Mouse (Mus musculus) heart, embryonic 11.5 days (tissue): Measurements from ENCODE around the gene Rhoa. TPM values are rescaled to one million over a fixed set of nuclear protein-coding genes. Genes with fewer than 3 reads are reported as not detected.
"Not testable (repeated sequence)": the region's sequence is repeated elsewhere in the genome, so short reads cannot be mapped to it uniquely, and the experiment has no call there.

Experiments used
- ATAC-seq: fragments of 200-750 bp; cut with Nextera tagmentation; replicated peaks from 2 replicates; pipeline ENCODE4 v1.8.0; 2017; ENCODE audit warnings: moderate library complexity; ENCODE audit not compliant: insufficient number of reproducible peaks, low FRiP score, low TSS enrichment
- H3K27ac ChIP-seq: fragments of 300-500 bp; sonication (generic); 2 replicates; pipeline ENCODE4 v1.5.1; 2014; ENCODE audit warnings: mild to moderate bottlenecking, low read depth, low read length
- H3K27me3 ChIP-seq: fragments of 300-500 bp; sonication (generic); 2 replicates; pipeline ENCODE4 v1.6.1; 2014; ENCODE audit warnings: mild to moderate bottlenecking, low read length, mixed read lengths; ENCODE audit not compliant: control insufficient read depth, insufficient read depth
- H3K36me3 ChIP-seq: fragments of 300-500 bp; sonication (generic); 2 replicates; pipeline ENCODE4 v1.6.1; 2014; ENCODE audit warnings: mild to moderate bottlenecking, low read length, moderate library complexity, mixed read lengths; ENCODE audit not compliant: control insufficient read depth, insufficient read depth
- H3K4me1 ChIP-seq: fragments of 300-500 bp; sonication (generic); 2 replicates; pipeline ENCODE4 v1.6.1; 2014; ENCODE audit warnings: low read length; ENCODE audit not compliant: control insufficient read depth, insufficient read depth
- H3K4me2 ChIP-seq: fragments of 300-500 bp; sonication (generic); 2 replicates; pipeline ENCODE4 v1.6.1; 2014; ENCODE audit warnings: mild to moderate bottlenecking, moderate library complexity
- H3K4me3 ChIP-seq: fragments of 300-500 bp; sonication (generic); 2 replicates; pipeline ENCODE4 v1.5.1; 2014; ENCODE audit warnings: low read depth, low read length
- H3K9ac ChIP-seq: fragments of 300-500 bp; sonication (generic); 2 replicates; pipeline ENCODE4 v1.6.1; 2014; ENCODE audit warnings: mild to moderate bottlenecking, low read depth, low read length, moderate library complexity
- H3K9me3 ChIP-seq: fragments of 300-500 bp; sonication (generic); replicated peaks from 2 replicates; pipeline ENCODE4 v1.6.1; 2016; ENCODE audit warnings: low read length; ENCODE audit not compliant: control insufficient read depth
- WGBS: fragments of 180-500 bp; shearing (Covaris S2); extraction: QIAGEN DNeasy Blood & Tissue Kit; methylation state at CpG from one replicate; pipeline ENCODE4 v1.1.7; 2014; ENCODE audit not compliant: insufficient replicate concordance; 5-methylcytosine and 5-hydroxymethylcytosine counted together
- polyA plus RNA-seq: library from polyadenylated mRNA; unstranded; fragments of >200 nt; fragmentation: Nextera tagmentation; extraction: Ambion mirVana; gene quantifications from 2 replicates; pipeline ENCODE4 v1.2.1, GENCODE M21; 2014

The Rhoa gene
- polyA plus RNA-seq, 1 experiment from 2014 or later: 277 TPM

- no peaks in the 10 kb centered on the region for H3K9me3 ChIP-seq
- H3K4me3 ChIP-seq: no peak overlapping the region
- H3K4me2 ChIP-seq: no peak overlapping the region
- H3K36me3 ChIP-seq: no peaks in the 10 kb centered on the region
- no peak for ATAC-seq
- H3K27me3 ChIP-seq: no peaks in the 10 kb centered on the region
- no peak overlapping the region for H3K27ac ChIP-seq
- H3K4me1 ChIP-seq: peaks cover 10% of the 10 kb centered on the region
- H3K9ac ChIP-seq: no peak overlapping the region
- 65% methylated on average over 10 of the region's 10 CpGs for WGBS
Observed at GRCm38 (mm10) chr9:108278697-108279450, 27.1 kb upstream of the Rhoa start.

GRCm38 (mm10) chr9:108280071-108280828 lies 25.7 kb upstream of the Rhoa start:
- Histone ChIP-seq H3K9me3 (no peaks in the 10 kb centered on the region), H3K27ac (peak overlapping the region; percentile 50), H3K9ac (peak overlapping the region; percentile 16; the same call in 1 of the 2 replicates), H3K4me3 (no peak overlapping the region), H3K27me3 (no peaks in the 10 kb centered on the region), H3K4me2 (no peak overlapping the region), H3K36me3 (no peaks in the 10 kb centered on the region), H3K4me1 (peaks cover 2% of the 10 kb centered on the region; the same call in 1 of the 2 replicates)
- 0 out of 2 replicates have a peak, but pooled peaks have one; percentile 47 for ATAC-seq
- WGBS: 36% methylated on average over 8 of the region's 8 CpGs

- ATAC-seq: 0 out of 2 replicates have a peak, but pooled peaks have one; percentile 40
- H3K9ac ChIP-seq: no peak overlapping the region
- 9% methylated on average over 6 of the region's 6 CpGs for WGBS
- no peaks in the 10 kb centered on the region for H3K27me3 ChIP-seq
- 0 out of 2 replicates have a peak, but pooled peaks cover 2% of the 10 kb centered on the region for H3K4me1 ChIP-seq
- H3K4me3 ChIP-seq: no peak overlapping the region
- H3K36me3 ChIP-seq: no peaks in the 10 kb centered on the region
- H3K4me2 ChIP-seq: no peak overlapping the region
- H3K9me3 ChIP-seq: no peaks in the 10 kb centered on the region
- no peak overlapping the region for H3K27ac ChIP-seq
Observed at GRCm38 (mm10) chr9:108284410-108284809, 21.5 kb upstream of the Rhoa start.

- H3K9me3 ChIP-seq, H3K4me1 ChIP-seq, H3K4me2 ChIP-seq, H3K27ac ChIP-seq, H3K36me3 ChIP-seq, H3K9ac ChIP-seq, H3K27me3 ChIP-seq, ATAC-seq, H3K4me3 ChIP-seq: not testable (repeated sequence)
- WGBS: 77% methylated on average over 6 of the region's 6 CpGs
Observed at GRCm38 (mm10) chr9:108287526-108288238, 18.2 kb upstream of the Rhoa start.

GRCm38 (mm10) chr9:108289347-108289746 lies 16.6 kb upstream of the Rhoa start:
- H3K9ac ChIP-seq: no peak overlapping the region
- H3K4me3 ChIP-seq: no peak overlapping the region
- H3K4me2 ChIP-seq: peak overlapping the region; percentile 70
- no peak overlapping the region for H3K27ac ChIP-seq
- no peaks in the 10 kb centered on the region for H3K4me1 ChIP-seq
- no peaks in the 10 kb centered on the region for H3K9me3 ChIP-seq
- 57% methylated on average over 2 of the region's 2 CpGs for WGBS
- ATAC-seq: no peak
- H3K27me3 ChIP-seq: no peaks in the 10 kb centered on the region
- H3K36me3 ChIP-seq: no peaks in the 10 kb centered on the region

GRCm38 (mm10) chr9:108290016-108290750 lies 15.7 kb upstream of the Rhoa start, which contains the start of gene Nicn1:
Gene Nicn1 (plus strand): TSS chr9:108290429.
- Histone ChIP-seq H3K9ac (peak within 1 kb of the TSS; percentile 73), H3K4me2 (peak within 1 kb of the TSS; percentile 70), H3K27me3 (no peaks in the 10 kb centered on the region), H3K36me3 (no peaks in the 10 kb centered on the region), H3K4me1 (no peaks in the 10 kb centered on the region), H3K27ac (peak within 1 kb of the TSS; percentile 73), H3K9me3 (no peaks in the 10 kb centered on the region), H3K4me3 (peak within 1 kb of the TSS; percentile 62)
- under 1% methylated on average over 32 of the region's 32 CpGs for WGBS
- ATAC-seq: peak; percentile 90

- H3K27ac ChIP-seq: no peak overlapping the region
- no peak for ATAC-seq
- H3K4me1 ChIP-seq: no peaks in the 10 kb centered on the region
- WGBS: 44% methylated on average over 6 of the region's 6 CpGs
- H3K9ac ChIP-seq: peak overlapping the region; percentile 68
- no peaks in the 10 kb centered on the region for H3K27me3 ChIP-seq
- H3K36me3 ChIP-seq: no peaks in the 10 kb centered on the region
- peak overlapping the region; percentile 70 for H3K4me2 ChIP-seq
- H3K9me3 ChIP-seq: no peaks in the 10 kb centered on the region
- H3K4me3 ChIP-seq: peak overlapping the region; percentile 62
Observed at GRCm38 (mm10) chr9:108290773-108291172, 15.2 kb upstream of the Rhoa start.
